Mouse (Mus musculus) thymus, postnatal 14 days (tissue): ENCODE results near the gene Plscr1.

Source experiments
- DNase-seq: peaks from one replicate; pipeline ENCODE4 v3.0.0; 2021

Gene Plscr1

GRCm38 (mm10) chr9:92305620-92306220 lies 56.2 kb downstream of the Plscr1 start:
- no peak for DNase-seq

GRCm38 (mm10) chr9:92309077-92309476 lies 59.5 kb downstream of the Plscr1 start, which contains the start of gene 1700057G04Rik:
Gene 1700057G04Rik (plus strand): TSS chr9:92309377.
- no peak for DNase-seq

DNA sequence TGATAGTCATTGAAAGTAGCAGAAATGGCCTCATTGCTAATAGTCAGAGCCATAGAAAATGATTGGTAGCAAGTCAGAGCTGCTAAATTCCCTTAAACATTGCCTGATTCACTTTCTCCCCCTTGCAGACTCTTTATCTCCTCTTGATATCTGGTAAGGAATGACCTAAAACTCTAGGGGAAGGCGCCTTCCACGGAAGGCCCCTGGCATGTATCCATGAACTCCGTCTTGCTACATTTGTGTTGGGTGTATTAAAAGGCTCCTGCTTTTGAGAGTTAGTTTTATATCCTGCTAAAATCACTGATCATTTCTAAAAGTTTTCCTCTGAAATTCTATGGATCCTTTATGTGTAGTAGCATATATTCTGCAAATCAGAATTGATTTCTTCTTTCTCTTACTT lies 67.2 kb downstream of the Plscr1 start:
- DNase-seq, result no peak
